Mouse (Mus musculus) liver, embryonic 14.5 days (tissue): ENCODE measurements around the gene Mcmbp. TPM values are rescaled to one million over a fixed set of nuclear protein-coding genes. Genes with fewer than 3 reads are reported as not detected.

ENCODE experiments used
- ATAC-seq: fragments of 200-750 bp; cut with Nextera tagmentation; 2 replicates; pipeline ENCODE4 v1.8.0; 2017; ENCODE audit warnings: moderate number of reproducible peaks, mild to moderate bottlenecking, moderate library complexity; ENCODE audit not compliant: insufficient read depth
- DNase-seq, 3 experiments: peaks; one replicate each; pipeline ENCODE4 v3.0.0-alpha.2; 2012 to 2013; ENCODE audit warnings: low read depth in 3 of 3, low spot score in 3 of 3
- H3K27ac ChIP-seq: fragments of 300-500 bp; sonication (generic); 2 replicates; pipeline ENCODE4 v1.5.1; 2014; ENCODE audit warnings: moderate library complexity, mild to moderate bottlenecking, control low read depth, inconsistent platforms
- H3K27me3 ChIP-seq: fragments of 300-500 bp; sonication (generic); 2 replicates; pipeline ENCODE4 v1.6.1; 2014; ENCODE audit warnings: mild to moderate bottlenecking, low read length, moderate library complexity; ENCODE audit not compliant: control insufficient read depth, insufficient read depth
- H3K36me3 ChIP-seq: fragments of 300-500 bp; sonication (generic); replicated peaks from 2 replicates; pipeline ENCODE4 v1.6.1; 2014; ENCODE audit warnings: low read depth; ENCODE audit not compliant: control insufficient read depth, insufficient read depth
- H3K4me1 ChIP-seq, 2 experiments: fragments of 200-500 bp in 1 of 2; fragments of 300-500 bp in 1 of 2; sonication (generic) in 1 of 2; replicated peaks; 2 replicates each; pipeline ENCODE4 v1.6.1; 2012 to 2014; ENCODE audit warnings: antibody characterized with exemption in 1 of 2, inconsistent platforms in 1 of 2, low read length in 1 of 2; ENCODE audit not compliant: control insufficient read depth in 2 of 2, insufficient read depth in 2 of 2
- H3K4me2 ChIP-seq: fragments of 300-500 bp; sonication (generic); 2 replicates; pipeline ENCODE4 v1.6.1; 2014; ENCODE audit warnings: low read depth, mild to moderate bottlenecking, control low read depth, moderate library complexity
- H3K4me3 ChIP-seq, 2 experiments: fragments of 200-500 bp in 1 of 2; fragments of 300-500 bp in 1 of 2; sonication (generic) in 1 of 2; 2 replicates each; pipeline ENCODE4 v1.5.1; 2012 to 2014; ENCODE audit warnings: low read depth in 2 of 2, low read length in 2 of 2, mild to moderate bottlenecking in 2 of 2, control low read depth in 1 of 2, inconsistent platforms in 1 of 2, moderate library complexity in 1 of 2; ENCODE audit not compliant: insufficient read depth in 1 of 2
- H3K9ac ChIP-seq: fragments of 300-500 bp; sonication (generic); replicated peaks from 2 replicates; pipeline ENCODE4 v1.6.1; 2014; ENCODE audit warnings: mild to moderate bottlenecking, control low read depth, moderate library complexity
- H3K9me3 ChIP-seq: fragments of 300-500 bp; sonication (generic); 2 replicates; pipeline ENCODE4 v1.6.1; 2016; ENCODE audit warnings: low read length, mixed read lengths; ENCODE audit not compliant: control insufficient read depth
- CTCF ChIP-seq: IDR thresholded peaks from 2 replicates; pipeline ENCODE4 v1.5.1; 2016; ENCODE audit warnings: antibody characterized with exemption, low read depth, control low read depth
- EP300 ChIP-seq: IDR thresholded peaks from 2 replicates; pipeline ENCODE4 v1.6.1; 2016; ENCODE audit warnings: antibody characterized with exemption, low read depth
- WGBS: fragments of 180-500 bp; shearing (Covaris S2); extraction: QIAGEN DNeasy Blood & Tissue Kit; methylation state at CpG from one replicate; pipeline ENCODE4 v1.1.7; 2014; ENCODE audit not compliant: insufficient replicate concordance; 5-methylcytosine and 5-hydroxymethylcytosine counted together
- polyA plus RNA-seq, 2 experiments: library from polyadenylated mRNA; depleted of rRNA in 1 of 2; stranded (reverse) in 1 of 2; unstranded in 1 of 2; fragments of >200 nt; fragmentation: Nextera tagmentation in 1 of 2; extraction: Ambion mirVana in 1 of 2; gene quantifications; 2 replicates each; pipeline versions ENCODE4 v1.2.1 to v1.2.3; 2012 to 2014

Gene Mcmbp
- polyA plus RNA-seq, 2 experiments, result 12.6 to 22.0 TPM

GRCm38 (mm10) chr7:128739462-128740277 lies 625 bp downstream of the Mcmbp start:
- under 1% methylated on average over 77 of the region's 80 CpGs for WGBS
- peaks cover 26 to 28% of the 10 kb centered on the region in 2 experiments for H3K4me1 ChIP-seq
- TF ChIP-seq EP300 (no peak), CTCF (no peak)
- H3K36me3 ChIP-seq, result no peaks in the 10 kb centered on the region
- no peaks in the 10 kb centered on the region for H3K27me3 ChIP-seq
- H3K4me3 ChIP-seq, result peak overlapping the region; percentile 85 to 96
- ATAC-seq, result peak; percentile 52
- no peaks in the 10 kb centered on the region for H3K9me3 ChIP-seq
- peak overlapping the region; percentile 72 for H3K4me2 ChIP-seq
- H3K9ac ChIP-seq, result peak overlapping the region; percentile 83
- peak in 1 of 3 experiments; percentile 29 for DNase-seq
- peak overlapping the region; percentile 5; the same call in 1 of the 2 replicates for H3K27ac ChIP-seq

- Histone ChIP-seq H3K4me1 (peaks cover 22 to 23% of the 10 kb centered on the region in 2 experiments), H3K36me3 (no peaks in the 10 kb centered on the region), H3K4me2 (peak overlapping the region; percentile 72), H3K9me3 (no peaks in the 10 kb centered on the region), H3K4me3 (peak overlapping the region; percentile 85 to 96), H3K27me3 (no peaks in the 10 kb centered on the region), H3K9ac (peak overlapping the region; percentile 83), H3K27ac (no peak overlapping the region)
- 2% methylated on average over 15 of the region's 15 CpGs for whole genome bisulfite sequencing
- TF ChIP-seq CTCF (no peak), EP300 (no peak)
- DNase-seq, result no peak
- no peak for ATAC-seq
Observed at GRCm38 (mm10) chr7:128739116-128739461, 1.2 kb downstream of the Mcmbp start.

- 36% methylated on average over 5 of the region's 5 CpGs for WGBS
- peak overlapping the region in 1 of 2 experiments; percentile 85; a peak in 2 of 4 replicates for H3K4me3 ChIP-seq
- no peak for DNase-seq
- no peak overlapping the region for H3K9ac ChIP-seq
- TF ChIP-seq EP300 (no peak), CTCF (no peak)
- H3K9me3 ChIP-seq, result no peaks in the 10 kb centered on the region
- peak overlapping the region; percentile 72 for H3K4me2 ChIP-seq
- no peak for ATAC-seq
- H3K4me1 ChIP-seq, result peaks cover 19 to 21% of the 10 kb centered on the region in 2 experiments
- no peaks in the 10 kb centered on the region for H3K27me3 ChIP-seq
- no peaks in the 10 kb centered on the region for H3K36me3 ChIP-seq
- no peak overlapping the region for H3K27ac ChIP-seq
Observed at GRCm38 (mm10) chr7:128738041-128738440, 2.3 kb downstream of the Mcmbp start.

GRCm38 (mm10) chr7:128731585-128731984 lies 8.7 kb downstream of the Mcmbp start:
- H3K27me3 ChIP-seq, result no peaks in the 10 kb centered on the region
- H3K27ac ChIP-seq, result no peak overlapping the region
- H3K4me1 ChIP-seq, result peaks cover 0 to 6% of the 10 kb centered on the region in 2 experiments; a peak in 2 of 4 replicates
- TF ChIP-seq EP300, result no peak
- no peak for TF ChIP-seq CTCF
- no peak for ATAC-seq
- H3K36me3 ChIP-seq, result no peaks in the 10 kb centered on the region
- no peak for DNase-seq
- no peak overlapping the region for H3K4me2 ChIP-seq
- H3K9ac ChIP-seq, result no peak overlapping the region
- H3K4me3 ChIP-seq, result no peak overlapping the region
- H3K9me3 ChIP-seq, result no peaks in the 10 kb centered on the region
- WGBS, result 61% methylated on average over 2 of the region's 2 CpGs

- 52% methylated on average over 10 of the region's 10 CpGs for WGBS
Observed at GRCm38 (mm10) chr7:128728738-128729137, 11.6 kb downstream of the Mcmbp start.

More at GRCm38 (mm10) chr7:128728738-128729137, 11.6 kb downstream of the Mcmbp start:
- Histone ChIP-seq H3K36me3 (peaks cover 5% of the 10 kb centered on the region; the same call in 1 of the 2 replicates), H3K4me3 (no peak overlapping the region), H3K9me3 (no peaks in the 10 kb centered on the region), H3K4me1 (peaks cover 0 to 9% of the 10 kb centered on the region in 2 experiments; a peak in 2 of 4 replicates), H3K4me2 (no peak overlapping the region), H3K27me3 (no peaks in the 10 kb centered on the region), H3K27ac (no peak overlapping the region), H3K9ac (no peak overlapping the region)
- ATAC-seq, result no peak
- TF ChIP-seq CTCF, result no peak
- no peak for DNase-seq
